Mouse (Mus musculus) forebrain, embryonic 14.5 days (tissue): ENCODE measurements at regions not wholly inside any gene's neighbourhood (a gene's known extent, or its start where the extent isn't known, plus 50 kb on each side); places are given as distances from the start of the nearest gene placed in this dataset.

Source experiments
- ATAC-seq: fragments of 200-750 bp; cut with Nextera tagmentation; 2 replicates; pipeline ENCODE4 v1.8.0; 2017; ENCODE audit warnings: mild to moderate bottlenecking, moderate library complexity
- DNase-seq: peaks from one replicate; pipeline ENCODE4 v3.0.0-alpha.2; 2015; ENCODE audit warnings: low spot score
- H3K27ac ChIP-seq: fragments of 300-500 bp; sonication (generic); 2 replicates; pipeline ENCODE4 v1.5.1; 2014; ENCODE audit warnings: low read depth, mild to moderate bottlenecking, control low read depth, low read length, moderate library complexity
- H3K27me3 ChIP-seq: fragments of 300-500 bp; sonication (generic); replicated peaks from 2 replicates; pipeline ENCODE4 v1.6.1; 2014; ENCODE audit warnings: low read length, control low read depth, mixed read lengths; ENCODE audit not compliant: control insufficient read depth, insufficient read depth
- H3K36me3 ChIP-seq: fragments of 300-500 bp; sonication (generic); 2 replicates; pipeline ENCODE4 v1.6.1; 2014; ENCODE audit warnings: low read length, control low read depth; ENCODE audit not compliant: control insufficient read depth, insufficient read depth
- H3K4me1 ChIP-seq: fragments of 300-500 bp; sonication (generic); 2 replicates; pipeline ENCODE4 v1.6.1; 2014; ENCODE audit warnings: antibody characterized with exemption, low read length, control low read depth; ENCODE audit not compliant: control insufficient read depth, insufficient read depth
- H3K4me2 ChIP-seq: fragments of 300-500 bp; sonication (generic); 2 replicates; pipeline ENCODE4 v1.6.1; 2014; ENCODE audit warnings: mild to moderate bottlenecking, control low read depth, low read length
- H3K4me3 ChIP-seq: fragments of 300-500 bp; sonication (generic); 2 replicates; pipeline ENCODE4 v1.5.1; 2014; ENCODE audit warnings: low read depth, low read length, control low read depth
- H3K9ac ChIP-seq: fragments of 300-500 bp; sonication (generic); 2 replicates; pipeline ENCODE4 v1.6.1; 2014; ENCODE audit warnings: mild to moderate bottlenecking, low read length, control low read depth, moderate library complexity
- H3K9me3 ChIP-seq: fragments of 300-500 bp; sonication (generic); replicated peaks from 2 replicates; pipeline ENCODE4 v1.6.1; 2016; ENCODE audit warnings: low read length, control low read depth, mixed read lengths; ENCODE audit not compliant: control insufficient read depth
- WGBS: fragments of 180-500 bp; shearing (Covaris S2); extraction: QIAGEN DNeasy Blood & Tissue Kit; methylation state at CpG from one replicate; pipeline ENCODE4 v1.1.7; 2014; 5-methylcytosine and 5-hydroxymethylcytosine counted together

GRCm38 (mm10) chr3:68777801-68778200, 87.4 kb downstream of the Il12a start:
- Histone ChIP-seq H3K4me1 (no peaks in the 10 kb centered on the region), H3K4me3 (no peak overlapping the region), H3K4me2 (no peak overlapping the region), H3K9ac (no peak overlapping the region), H3K36me3 (no peaks in the 10 kb centered on the region), H3K9me3 (no peaks in the 10 kb centered on the region), H3K27me3 (no peaks in the 10 kb centered on the region), H3K27ac (no peak overlapping the region)
- DNase-seq (no peak), ATAC-seq (no peak)
- WGBS: 65% methylated on average over 2 of the region's 2 CpGs

GRCm38 (mm10) chr3:68778354-68779040, 88.1 kb downstream of the Il12a start:
- H3K9ac ChIP-seq: no peak overlapping the region

GRCm38 (mm10) chr3:68780843-68781242, 88.5 kb upstream of the 1110032F04Rik start:
- 72% methylated on average over 7 of the region's 7 CpGs for whole genome bisulfite sequencing

More at GRCm38 (mm10) chr3:68778354-68779040, 88.1 kb downstream of the Il12a start:
- H3K27ac ChIP-seq: no peak overlapping the region
- no peak overlapping the region for H3K4me3 ChIP-seq
- H3K27me3 ChIP-seq: no peaks in the 10 kb centered on the region
- H3K9me3 ChIP-seq: no peaks in the 10 kb centered on the region
- H3K36me3 ChIP-seq: no peaks in the 10 kb centered on the region
- ATAC-seq: no peak
- no peaks in the 10 kb centered on the region for H3K4me1 ChIP-seq
- 90% methylated on average over 16 of the region's 16 CpGs for WGBS
- no peak overlapping the region for H3K4me2 ChIP-seq
- no peak for DNase-seq

GRCm38 (mm10) chr3:68781466-68781865, 87.9 kb upstream of the 1110032F04Rik start:
- Histone ChIP-seq H3K4me2 (no peak overlapping the region), H3K4me1 (no peaks in the 10 kb centered on the region), H3K9me3 (no peaks in the 10 kb centered on the region), H3K4me3 (no peak overlapping the region), H3K36me3 (no peaks in the 10 kb centered on the region), H3K27ac (no peak overlapping the region), H3K9ac (no peak overlapping the region), H3K27me3 (no peaks in the 10 kb centered on the region)
- ATAC-seq (no peak), DNase-seq (no peak)
- WGBS: 88% methylated on average over 2 of the region's 2 CpGs

More at GRCm38 (mm10) chr3:68780843-68781242, 88.5 kb upstream of the 1110032F04Rik start:
- no peak overlapping the region for H3K4me3 ChIP-seq
- H3K4me2 ChIP-seq: no peak overlapping the region
- H3K4me1 ChIP-seq: no peaks in the 10 kb centered on the region
- H3K27ac ChIP-seq: no peak overlapping the region
- no peaks in the 10 kb centered on the region for H3K36me3 ChIP-seq
- H3K9ac ChIP-seq: no peak overlapping the region
- ATAC-seq (no peak), DNase-seq (peak; percentile 31)
- H3K9me3 ChIP-seq: no peaks in the 10 kb centered on the region
- no peaks in the 10 kb centered on the region for H3K27me3 ChIP-seq

- Histone ChIP-seq H3K4me3 (no peak overlapping the region), H3K36me3 (no peaks in the 10 kb centered on the region), H3K27ac (no peak overlapping the region), H3K4me1 (no peaks in the 10 kb centered on the region), H3K9ac (no peak overlapping the region), H3K4me2 (no peak overlapping the region), H3K27me3 (no peaks in the 10 kb centered on the region), H3K9me3 (no peaks in the 10 kb centered on the region)
- no peak for ATAC-seq
- 77% methylated on average over 4 of the region's 4 CpGs for WGBS
- no peak for DNase-seq
These were observed 87.0 kb upstream of the 1110032F04Rik start for GRCm38 (mm10) chr3:68782363-68782762.

- Histone ChIP-seq H3K4me2 (no peak overlapping the region), H3K27ac (no peak overlapping the region), H3K36me3 (no peaks in the 10 kb centered on the region), H3K9me3 (no peaks in the 10 kb centered on the region), H3K27me3 (no peaks in the 10 kb centered on the region), H3K9ac (no peak overlapping the region), H3K4me3 (no peak overlapping the region), H3K4me1 (no peaks in the 10 kb centered on the region)
- DNase-seq: no peak
- WGBS: 65% methylated on average over 7 of the region's 7 CpGs
- no peak for ATAC-seq
These were observed 85.5 kb upstream of the 1110032F04Rik start for GRCm38 (mm10) chr3:68783666-68784416.

- H3K27me3 ChIP-seq: no peaks in the 10 kb centered on the region
- no peak for ATAC-seq
- H3K27ac ChIP-seq: no peak overlapping the region
- DNase-seq: no peak
- H3K4me2 ChIP-seq: no peak overlapping the region
- 92% methylated on average over 3 of the region's 3 CpGs for WGBS
- no peaks in the 10 kb centered on the region for H3K36me3 ChIP-seq
- no peaks in the 10 kb centered on the region for H3K9me3 ChIP-seq
- H3K4me1 ChIP-seq: no peaks in the 10 kb centered on the region
- H3K9ac ChIP-seq: no peak overlapping the region
- H3K4me3 ChIP-seq: no peak overlapping the region
These were observed 82.6 kb upstream of the 1110032F04Rik start for GRCm38 (mm10) chr3:68786771-68787170.

GRCm38 (mm10) chr3:68787385-68788175, 81.8 kb upstream of the 1110032F04Rik start:
- H3K36me3 ChIP-seq: no peaks in the 10 kb centered on the region
- H3K27me3 ChIP-seq: no peaks in the 10 kb centered on the region
- no peak overlapping the region for H3K4me3 ChIP-seq
- no peak for DNase-seq
- H3K4me1 ChIP-seq: no peaks in the 10 kb centered on the region
- no peak overlapping the region for H3K27ac ChIP-seq
- WGBS: 65% methylated on average over 10 of the region's 10 CpGs
- no peak overlapping the region for H3K9ac ChIP-seq
- no peaks in the 10 kb centered on the region for H3K9me3 ChIP-seq
- ATAC-seq: no peak
- no peak overlapping the region for H3K4me2 ChIP-seq
